Mouse (Mus musculus): ENCODE results near the gene Zfp942.

The Zfp942 gene

GRCm38 (mm10) chr17:21962107-21962907 lies at the start of gene Zfp942, which contains the start of gene Zfp943:
TSS of gene Zfp942 (minus strand) at chr17:21962464.
TSS of gene Zfp943 (plus strand) at chr17:21962552.
- peak; percentile 65 to 68 for DNase-seq (ENCODE audit: low read depth in 2 of 2, low spot score in 2 of 2)

GRCm38 (mm10) chr17:21963302-21963701 lies 1.0 kb upstream of the Zfp942 start:
- no peak for DNase-seq (ENCODE audit: low read depth in 2 of 2, low spot score in 2 of 2)

DNA sequence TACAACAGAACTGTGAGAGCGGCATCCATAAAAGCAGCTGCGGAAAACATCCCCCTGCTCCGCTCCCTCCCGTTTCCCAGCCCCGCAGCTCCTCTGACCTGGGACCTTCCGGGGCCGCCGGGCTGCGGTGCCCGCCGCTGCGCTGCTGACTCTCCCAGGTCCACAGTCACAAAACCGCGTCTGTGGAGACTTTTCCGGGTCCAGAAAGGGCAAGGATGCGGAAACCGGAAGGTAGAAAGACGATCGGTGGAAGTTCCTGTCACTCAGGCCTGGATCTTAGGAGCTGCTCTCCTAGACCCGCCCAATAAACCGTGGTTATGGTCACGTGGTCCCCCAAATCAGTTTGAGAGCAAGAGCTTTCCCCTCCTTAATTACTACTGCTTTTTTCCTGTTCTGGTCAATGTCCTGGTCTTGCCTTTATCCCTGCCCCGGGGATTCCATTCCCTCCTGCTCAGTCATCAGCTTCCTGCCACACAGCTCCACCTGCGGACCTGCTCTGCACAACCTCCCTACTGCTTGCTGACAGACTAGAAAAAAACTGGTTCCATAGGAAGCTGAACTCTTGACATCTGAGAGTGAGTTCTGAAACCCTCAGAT lies 52.7 kb downstream of the Zfp942 start, which contains the start of gene Zfp995:
Zfp995 (minus strand) TSS at position 471 of the 597 bp plus-strand sequence.
- peak; percentile 48 to 60 for DNase-seq (ENCODE audit: low read depth in 2 of 2, low spot score in 2 of 2)

DNA sequence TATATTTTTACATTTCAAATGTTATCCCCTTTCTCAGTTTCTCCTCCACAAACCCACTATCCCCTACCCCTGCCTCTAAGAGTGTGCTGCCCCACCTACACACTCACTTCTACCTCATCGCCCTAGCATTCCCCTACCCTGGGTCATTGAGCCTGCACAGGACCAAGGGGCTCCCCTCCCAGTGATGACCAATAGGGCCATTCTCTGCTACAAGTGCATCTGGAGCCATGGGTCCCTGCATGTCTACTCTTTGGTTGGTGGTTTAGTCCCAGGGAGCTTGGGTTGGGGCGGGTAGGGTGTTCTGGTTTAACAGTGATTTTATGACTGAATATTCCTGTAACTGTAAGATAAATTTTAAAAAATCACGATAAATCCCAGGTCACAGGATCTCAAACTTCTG lies 53.2 kb downstream of the Zfp942 start:
- DNase-seq (ENCODE audit: low read depth in 2 of 2, low spot score in 2 of 2) = no peak

Data from CD8-positive naive resting alpha-beta T cell, adult 2 months (primary cell).